Mouse (Mus musculus) layer of hippocampus, postnatal 14 days (tissue): Measurements from ENCODE around the gene Hist2h4. TPM values are rescaled to one million over a fixed set of nuclear protein-coding genes. Genes with fewer than 3 reads are reported as not detected.
A peak's percentile ranks its signal among the peaks of the same experiment; 100 is the strongest.
"Not testable (repeated sequence)": the region's sequence is repeated elsewhere in the genome, so short reads cannot be mapped to it uniquely, and the experiment has no call there.

Experiments
- DNase-seq, 2 experiments: peaks; one replicate each; pipeline ENCODE4 v3.0.0; 2021 to 2022; ENCODE audit warnings: low spot score in 2 of 2, mixed read lengths in 1 of 2
- long read RNA-seq, 2 experiments: library from polyadenylated mRNA; stranded (forward); transcript quantifications; one replicate each; pipeline ENCODE4 v2.0.0; 2021
- total RNA-seq, 2 experiments: library from RNA; stranded (reverse); gene quantifications; 2 replicates each; pipeline ENCODE4 v1.2.3; 2021

Hist2h4 gene
- 10 to 100 TPM; 25.2 to 29.8 TPM for total RNA-seq
- long read RNA-seq, experiment 1: 0 reads
- long read RNA-seq, experiment 2: 0 reads

GRCm38 (mm10) chr3:96262979-96263550, at the start of gene Hist2h4:
Hist2h4 (minus strand) TSS chr3:96263311.
- peak; percentile 98 for DNase-seq

- DNase-seq: no peak
Measured at GRCm38 (mm10) chr3:96312341-96313098, 49.4 kb upstream of the Hist2h4 start.

GRCm38 (mm10) chr3:96309441-96309840, 46.3 kb upstream of the Hist2h4 start:
- no peak for DNase-seq

- no peak for DNase-seq
Measured at GRCm38 (mm10) chr3:96306506-96306905, 43.4 kb upstream of the Hist2h4 start.

DNA sequence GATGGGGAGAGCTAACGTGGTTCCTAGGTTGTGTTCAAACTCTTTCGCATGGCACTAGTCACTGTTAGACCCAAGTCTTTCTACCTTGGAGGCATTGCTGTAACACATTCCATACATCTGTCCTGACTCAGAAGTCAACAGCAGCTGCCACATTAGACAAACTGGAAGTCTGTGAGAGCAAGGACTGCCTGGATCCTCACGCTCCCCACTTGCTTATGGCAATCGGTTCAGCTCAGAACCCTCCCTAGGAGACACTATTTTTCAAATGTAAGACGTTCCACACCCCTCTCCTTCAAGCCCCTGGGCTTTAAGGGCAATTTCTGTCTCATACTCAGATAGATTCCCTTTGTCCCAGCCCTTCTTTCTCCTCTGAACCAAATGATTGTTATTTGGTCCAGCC, 39.0 kb upstream of the Hist2h4 start:
- no peak for DNase-seq

- DNase-seq: no peak
Measured at GRCm38 (mm10) chr3:96300706-96301529, 37.8 kb upstream of the Hist2h4 start.

DNA sequence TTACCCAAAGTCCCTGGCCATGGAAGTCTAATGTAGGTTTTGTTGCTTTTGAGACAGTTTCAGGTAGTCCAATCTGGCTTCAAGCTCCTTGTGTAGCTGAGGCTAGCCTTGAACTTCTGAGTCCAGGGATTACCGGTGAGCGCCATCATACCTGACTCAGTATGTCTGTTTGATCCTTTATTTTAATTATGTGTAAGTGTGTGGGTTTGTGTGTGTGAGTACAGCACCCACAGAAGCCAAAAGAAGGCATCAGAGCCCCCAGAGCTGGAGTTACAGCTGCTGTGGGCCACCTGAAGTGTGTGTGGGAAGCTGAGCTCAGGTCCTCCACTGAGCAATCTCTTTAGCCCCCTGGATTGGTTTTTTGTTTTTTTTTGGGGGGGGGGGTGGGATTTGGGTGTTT, 36.5 kb upstream of the Hist2h4 start:
- DNase-seq: no peak

- no peak for DNase-seq
Measured at GRCm38 (mm10) chr3:96298360-96298759, 35.2 kb upstream of the Hist2h4 start.

DNA sequence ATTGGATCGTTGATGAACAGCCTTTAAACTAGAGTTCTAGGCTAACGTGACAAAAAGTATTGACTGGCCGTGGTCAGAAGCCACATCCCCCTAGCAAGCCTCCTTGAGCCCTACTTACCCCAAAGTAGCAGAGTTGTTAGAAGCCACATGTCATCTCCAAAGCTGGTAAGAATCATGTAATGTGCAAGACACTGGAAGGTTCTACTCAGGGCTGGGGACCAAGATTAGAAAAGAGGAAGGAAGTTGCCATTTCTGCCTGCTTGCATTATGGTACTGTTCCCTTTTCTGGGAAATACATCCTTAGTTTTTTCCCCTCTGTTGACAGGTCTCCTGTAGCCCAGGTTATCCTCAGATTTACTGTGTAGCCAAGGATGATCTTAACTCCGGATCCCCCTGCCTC, 30.7 kb upstream of the Hist2h4 start, which contains the start of gene Fcgr1:
TSS of gene Fcgr1 (minus strand) at position 183 of the 400 bp plus-strand sequence.
- no peak for DNase-seq

DNA sequence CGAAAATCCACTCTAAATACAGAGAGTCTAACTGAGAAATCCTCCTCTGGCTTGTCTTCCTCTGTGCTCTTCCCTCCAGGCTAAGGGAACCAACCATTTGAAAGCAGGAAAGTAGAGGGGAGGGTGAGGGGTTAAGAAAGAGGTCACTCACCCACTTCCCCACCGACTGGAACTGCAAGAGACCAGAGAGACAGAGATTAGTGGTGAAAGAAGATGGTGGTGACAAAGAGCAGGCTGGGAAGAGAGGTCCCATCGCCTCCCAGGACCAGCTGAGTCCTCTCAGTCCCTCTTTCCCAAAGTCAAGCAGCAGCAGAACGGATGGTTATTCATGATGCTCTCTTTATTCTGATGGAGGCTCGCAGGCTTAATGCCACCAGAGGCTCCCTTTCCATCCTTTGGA, 30.3 kb upstream of the Hist2h4 start:
- DNase-seq: no peak

DNA sequence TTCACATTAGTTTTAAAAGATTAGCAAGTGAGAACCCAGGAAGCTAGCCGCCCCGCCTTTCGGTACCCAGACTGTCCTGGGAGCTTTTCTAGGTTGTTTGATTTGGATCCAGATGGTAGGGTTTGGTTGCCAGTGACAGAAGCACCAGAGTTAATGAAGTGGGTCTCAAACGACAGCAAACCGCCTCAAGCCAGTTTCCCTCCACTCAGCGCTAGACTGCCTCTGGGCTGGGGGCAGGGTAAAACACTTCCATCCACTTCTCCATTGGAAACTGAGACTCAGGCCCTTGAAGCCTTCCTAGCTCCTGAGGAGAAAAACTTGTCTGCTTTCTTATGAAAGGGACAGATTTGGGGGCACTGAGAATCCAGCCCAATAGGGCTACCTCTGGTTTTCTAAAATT, 29.5 kb upstream of the Hist2h4 start:
- DNase-seq: no peak

DNA sequence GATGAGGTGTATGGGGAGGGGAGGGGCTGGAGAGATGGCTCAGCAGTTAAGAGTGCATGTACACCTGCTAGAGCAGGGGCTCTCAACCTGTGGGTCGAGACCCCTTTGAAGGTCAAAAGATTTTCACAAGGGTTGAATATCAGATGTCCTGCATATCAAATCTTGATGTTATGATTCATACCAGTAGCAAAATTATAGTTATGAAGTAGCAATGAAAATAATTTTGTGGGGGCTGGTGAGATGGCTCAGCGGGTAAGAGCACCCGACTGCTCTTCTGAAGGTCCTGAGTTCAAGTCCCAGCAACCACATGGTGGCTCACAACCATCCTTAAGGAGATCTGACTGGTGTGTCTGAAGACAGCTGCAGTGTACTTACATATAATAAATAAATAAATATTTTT, 27.6 kb upstream of the Hist2h4 start:
- DNase-seq: not testable (repeated sequence)

DNA sequence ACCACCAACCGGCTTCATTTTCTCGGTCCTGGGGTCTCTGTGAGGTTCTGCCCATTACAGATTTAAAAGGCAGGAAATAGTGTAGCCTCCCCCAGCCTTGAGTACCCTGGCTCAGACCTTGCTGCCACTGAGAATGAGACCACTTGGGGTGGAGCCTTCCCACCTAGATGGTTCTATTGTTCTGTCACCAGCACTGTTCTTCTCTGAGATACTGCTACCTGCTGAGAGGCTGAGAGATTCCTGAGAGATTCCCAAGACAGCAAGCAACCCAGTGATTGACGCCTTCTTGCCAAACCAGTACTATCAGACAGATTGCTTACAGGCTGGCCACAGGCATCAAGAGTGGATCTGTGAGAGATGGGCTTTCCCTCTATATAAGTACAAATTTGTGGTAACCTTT, 26.1 kb upstream of the Hist2h4 start:
- no peak for DNase-seq

GRCm38 (mm10) chr3:96287334-96287733, 24.2 kb upstream of the Hist2h4 start:
- DNase-seq: not testable (repeated sequence)

- DNase-seq: peak in 1 of 2 experiments; percentile 58
Measured at GRCm38 (mm10) chr3:96284457-96284856, 21.3 kb upstream of the Hist2h4 start.

DNA sequence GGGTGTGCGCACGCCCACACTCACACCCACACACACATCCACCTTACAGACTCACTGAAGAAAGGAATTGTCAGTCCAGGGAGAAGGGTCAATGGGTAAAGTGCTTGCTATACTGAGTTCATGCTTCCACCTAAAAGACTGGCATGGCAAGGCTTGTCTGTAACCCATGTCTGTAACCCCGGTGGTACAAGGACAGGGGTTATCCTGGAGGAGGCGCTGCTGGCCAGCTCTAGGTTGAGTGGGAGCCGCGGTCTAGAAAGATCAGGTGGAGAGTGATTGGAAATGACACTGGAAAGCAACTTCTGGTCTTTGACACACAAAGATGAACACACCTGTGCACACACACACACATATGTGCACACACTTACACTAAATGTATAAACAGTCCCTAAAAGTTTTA, 17.5 kb upstream of the Hist2h4 start:
- no peak for DNase-seq

DNA sequence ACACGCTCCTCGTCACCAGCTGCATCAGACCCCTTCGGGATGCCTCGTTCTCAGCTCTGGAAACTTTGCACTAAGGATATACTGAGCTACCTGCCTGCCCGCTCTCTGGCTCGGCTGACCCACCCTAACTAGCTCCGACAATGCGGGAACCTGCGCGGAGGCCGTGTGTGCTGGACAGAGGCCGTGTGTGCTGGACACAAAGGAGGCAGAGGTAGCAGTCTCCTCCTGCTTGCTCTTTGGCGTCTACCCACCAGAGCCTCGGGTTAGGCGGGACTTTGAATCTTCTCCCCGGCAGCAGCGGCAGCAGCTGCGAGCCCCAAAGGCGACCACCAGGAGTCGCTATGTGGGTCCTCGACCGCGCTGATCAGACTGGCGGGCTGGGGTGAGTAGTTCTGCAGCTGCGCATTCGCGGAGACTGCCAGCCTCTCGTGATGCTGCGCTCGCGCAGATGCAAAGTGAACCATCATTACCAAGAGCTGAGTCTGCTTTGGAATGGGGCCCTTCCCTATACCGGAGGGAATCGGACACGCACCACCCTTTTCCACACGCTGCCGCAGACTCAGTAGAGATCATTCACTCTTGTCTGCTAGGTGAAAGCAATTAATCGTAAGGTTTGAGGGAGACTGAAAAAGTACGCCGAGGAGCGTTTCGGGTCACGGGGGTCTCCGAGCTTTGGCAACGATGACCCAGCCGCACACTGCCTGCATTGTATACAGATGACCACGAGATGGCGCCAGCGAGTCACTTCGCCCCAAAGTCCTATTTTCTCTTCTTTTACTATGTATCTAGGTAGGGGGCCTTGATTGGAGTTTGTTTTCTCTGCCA, 14.9 kb upstream of the Hist2h4 start:
- peak; percentile 93 to 94 for DNase-seq

DNA sequence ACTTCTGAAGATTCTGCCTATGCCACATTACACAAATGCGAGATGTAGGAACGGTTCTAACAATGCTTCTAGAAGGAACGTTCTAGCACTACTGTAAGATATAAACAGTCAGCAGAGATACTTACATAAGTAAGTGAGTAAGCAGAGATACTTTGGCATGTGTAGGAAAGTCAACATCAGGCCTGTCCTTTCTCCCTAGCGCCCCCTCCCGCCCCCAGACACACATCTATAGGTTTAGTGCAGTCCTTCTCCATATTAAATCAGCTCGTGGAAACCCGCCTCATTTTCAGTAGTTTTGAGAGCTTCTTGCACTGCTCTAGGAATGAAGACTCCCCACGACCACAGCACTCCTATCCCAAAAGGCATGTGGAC, 14.3 kb upstream of the Hist2h4 start:
- DNase-seq: no peak

DNA sequence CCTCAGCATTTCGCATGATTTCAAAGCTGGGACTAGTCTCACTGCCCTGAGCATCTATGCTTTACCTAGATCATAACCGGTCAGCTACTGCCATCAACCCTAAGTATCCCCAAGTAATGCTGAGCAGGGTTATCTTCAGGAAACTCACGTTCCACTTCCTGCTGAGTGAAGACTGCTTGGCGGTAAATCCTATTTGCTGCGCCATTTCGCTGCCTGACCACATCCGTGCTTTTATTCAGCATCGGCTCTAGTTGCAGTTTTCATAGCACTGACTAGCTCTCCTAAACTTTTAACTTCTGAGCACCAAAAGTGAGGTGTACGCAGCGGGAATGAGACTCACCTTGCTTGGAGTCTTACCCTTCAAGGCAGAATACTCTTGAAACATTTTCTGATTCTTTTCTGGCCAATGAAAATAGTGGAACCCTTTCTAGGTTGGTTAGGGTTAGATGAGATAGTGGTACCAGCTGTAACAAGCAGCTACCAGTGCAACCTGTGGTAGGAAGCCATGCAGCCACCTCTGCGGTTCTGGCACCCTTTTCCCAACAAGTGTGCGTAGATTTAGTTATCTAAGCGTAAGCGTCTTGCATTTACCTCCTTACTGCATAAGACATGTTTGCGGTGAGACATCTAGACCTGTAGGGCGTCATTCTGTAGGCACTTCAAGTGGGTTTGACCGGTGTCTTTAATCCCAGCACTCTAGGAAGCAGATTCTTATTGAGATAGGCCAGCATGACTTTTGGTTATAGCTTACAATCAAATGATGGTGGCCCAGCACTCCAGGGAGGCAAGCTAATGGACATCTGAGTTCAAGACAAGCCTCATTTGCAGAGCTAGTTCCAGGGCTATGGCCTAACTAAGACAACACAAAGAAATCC, 10.7 kb upstream of the Hist2h4 start:
- no peak for DNase-seq
